Mouse (Mus musculus) stomach, postnatal 0 days (tissue): ENCODE results near the gene Ran.

Experiments
- CTCF ChIP-seq: IDR thresholded peaks from 2 replicates; pipeline ENCODE4 v1.5.1; 2016; ENCODE audit warnings: antibody characterized with exemption, low read depth, mild to moderate bottlenecking, moderate library complexity
- EP300 ChIP-seq: optimal IDR thresholded peaks from 2 replicates; pipeline ENCODE3; 2016; ENCODE audit warnings: antibody characterized with exemption

DNA sequence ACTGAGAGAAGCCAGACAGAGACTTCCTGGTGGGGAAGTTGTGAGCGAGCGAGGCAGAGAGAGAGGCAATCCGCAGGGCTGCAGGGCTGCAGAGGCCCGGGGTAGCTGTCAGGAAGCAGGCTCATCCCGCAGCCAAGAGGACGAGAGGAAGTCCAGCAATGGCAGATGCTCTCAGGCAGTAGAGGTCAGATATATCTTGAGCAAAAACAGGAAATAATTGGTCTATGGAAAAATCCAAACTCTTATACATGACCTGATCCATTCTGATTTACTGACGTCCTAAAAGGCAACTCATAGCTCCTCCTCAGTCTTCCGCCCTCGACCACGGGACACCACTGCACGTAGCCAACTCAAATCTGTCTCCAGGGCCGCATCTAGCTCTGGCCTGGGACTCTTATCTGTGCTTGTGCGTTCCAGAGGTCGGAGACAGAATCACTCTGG, 17.3 kb upstream of the Ran start:
- TF ChIP-seq CTCF = no peak
- TF ChIP-seq EP300 = no peak
